Mouse (Mus musculus) liver, adult 2 months (tissue): ENCODE data around the gene Cenpe.

Experiments
- CTCF ChIP-seq: fragments of 200-500 bp; IDR thresholded peaks from 2 replicates; pipeline ENCODE4 v1.5.1; 2011; ENCODE audit warnings: low read depth, low read length, control low read depth
- POLR2A ChIP-seq: fragments of 200-500 bp; IDR thresholded peaks from 2 replicates; pipeline ENCODE4 v1.6.1; 2011; ENCODE audit warnings: low read length, control low read depth; ENCODE audit not compliant: insufficient read depth; ENCODE audit errors: extremely low read depth

DNA sequence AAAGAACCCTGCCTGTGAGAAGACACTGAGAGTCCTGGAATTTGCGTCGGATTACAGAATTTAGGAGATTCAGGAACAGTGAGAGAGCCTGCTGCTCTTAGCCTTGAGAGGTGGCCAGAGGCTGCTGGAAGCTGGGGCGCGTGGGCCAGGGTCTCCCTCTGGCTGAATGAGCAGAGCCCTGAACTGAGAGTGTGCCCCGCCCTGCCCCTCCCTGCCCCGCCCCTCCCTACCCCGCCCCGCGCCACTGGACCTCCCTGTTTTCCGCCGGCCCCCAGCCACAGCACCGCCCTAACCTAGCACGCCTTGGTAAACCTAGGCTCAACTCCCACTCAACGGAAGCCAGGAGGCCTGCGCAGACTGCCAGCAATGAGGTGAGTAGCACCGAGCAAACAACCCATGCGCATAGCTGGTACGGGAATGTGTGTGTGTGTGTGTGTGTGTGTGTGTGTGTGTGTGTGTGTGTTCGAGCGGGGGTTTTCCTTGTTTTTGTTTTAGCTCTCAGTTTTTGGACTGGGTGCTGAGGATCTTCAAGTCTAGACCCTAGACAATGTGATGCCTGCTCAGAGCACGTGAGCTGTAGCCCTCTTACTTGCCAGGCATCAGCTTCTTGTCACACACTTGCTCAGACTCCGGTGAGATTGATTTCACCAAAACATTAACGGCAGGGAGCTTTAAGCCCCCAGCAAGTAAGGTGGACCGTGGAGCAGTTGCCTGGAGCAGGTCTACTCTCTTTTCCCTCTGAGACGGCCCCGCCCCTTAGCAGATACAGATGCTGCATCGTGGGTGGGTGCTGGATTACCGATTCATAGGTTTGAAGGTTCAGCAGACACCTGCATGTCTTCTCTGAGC is 95.3 kb downstream of the Cenpe start, which contains the start of gene Slc9b2:
- no peak for TF ChIP-seq POLR2A
- no peak for TF ChIP-seq CTCF
